Mouse (Mus musculus) right cerebral cortex, postnatal 36 days (tissue): ENCODE results near the gene Fra10ac1.
A peak's percentile ranks its signal among the peaks of the same experiment; 100 is the strongest.

Source experiments
- DNase-seq, 2 experiments: peaks; one replicate each; pipeline ENCODE4 v3.0.0; 2022; ENCODE audit warnings: low spot score in 2 of 2, mixed read lengths in 1 of 2

The Fra10ac1 gene

GRCm38 (mm10) chr19:38232087-38232486 lies 8.1 kb upstream of the Fra10ac1 start:
- no peak for DNase-seq

- DNase-seq: no peak
Measured at GRCm38 (mm10) chr19:38228699-38229098, 4.7 kb upstream of the Fra10ac1 start.

- peak; percentile 26 to 57 for DNase-seq
Measured at GRCm38 (mm10) chr19:38224685-38225060, 717 bp upstream of the Fra10ac1 start.

GRCm38 (mm10) chr19:38223356-38223904 lies 526 bp downstream of the Fra10ac1 start:
- DNase-seq: no peak

- no peak for DNase-seq
Measured at GRCm38 (mm10) chr19:38217696-38218095, 6.3 kb downstream of the Fra10ac1 start.

- no peak for DNase-seq
Measured at GRCm38 (mm10) chr19:38206669-38207068, 17.3 kb downstream of the Fra10ac1 start.

GRCm38 (mm10) chr19:38198731-38199130 lies 25.2 kb downstream of the Fra10ac1 start:
- no peak for DNase-seq

GRCm38 (mm10) chr19:38195245-38195644 lies 28.7 kb downstream of the Fra10ac1 start:
- DNase-seq: no peak

- no peak for DNase-seq
Measured at GRCm38 (mm10) chr19:38191446-38191845, 32.5 kb downstream of the Fra10ac1 start.

GRCm38 (mm10) chr19:38190606-38191005 lies 33.4 kb downstream of the Fra10ac1 start:
- DNase-seq: no peak

- no peak for DNase-seq
Measured at GRCm38 (mm10) chr19:38187345-38187680, 36.6 kb downstream of the Fra10ac1 start.

- DNase-seq: no peak
Measured at GRCm38 (mm10) chr19:38186631-38187344, 37.2 kb downstream of the Fra10ac1 start.

GRCm38 (mm10) chr19:38179675-38180074 lies 44.3 kb downstream of the Fra10ac1 start:
- DNase-seq: no peak

- no peak for DNase-seq
Measured at GRCm38 (mm10) chr19:38164633-38165032, 59.3 kb downstream of the Fra10ac1 start.

GRCm38 (mm10) chr19:38161648-38162354 lies 62.2 kb downstream of the Fra10ac1 start:
- no peak for DNase-seq

- no peak for DNase-seq
Measured at GRCm38 (mm10) chr19:38156243-38156642, 67.7 kb downstream of the Fra10ac1 start.

GRCm38 (mm10) chr19:38143540-38144271 lies 80.2 kb downstream of the Fra10ac1 start:
- no peak for DNase-seq
